Mouse (Mus musculus) megakaryocyte progenitor cell, adult 5-6 weeks (primary cell): ENCODE data around the gene Gclm. TPM values are rescaled to one million over a fixed set of nuclear protein-coding genes. Genes with fewer than 3 reads are reported as not detected.

ENCODE experiments used
- total RNA-seq, 2 experiments: library from RNA; stranded (forward) in 1 of 2; stranded (reverse) in 1 of 2; fragments of 157-497, 149-512 nt in 1 of 2; fragments of 200-1000 nt in 1 of 2; gene quantifications; 2 replicates each; pipeline versions ENCODE4 v1.2.3 to v1.2.4; 2015 to 2017

Gene Gclm
- total RNA-seq, 2 experiments from 2014 or later: 37.9 to 190 TPM

Other genes starting within 250 kb of the Gclm start
- gene Abca4, start 201.1 kb upstream of the Gclm start, total RNA-seq (2015): 0.07 and 0.17 TPM in 2 replicates
- 0.12 and 0.30 TPM in 2 replicates for gene Abca4, start 201.1 kb upstream of the Gclm start, total RNA-seq (2017)
- 148 and 164 TPM in 2 replicates for gene Dnttip2, start 28.8 kb downstream of the Gclm start, total RNA-seq (2015)
- gene Dnttip2, start 28.8 kb downstream of the Gclm start, total RNA-seq (2017): 121 and 132 TPM in 2 replicates
- 1.0 and 1.6 TPM in 2 replicates for gene Bcar3, start 48.6 kb downstream of the Gclm start, total RNA-seq (2015)
- 1.6 and 5.0 TPM in 2 replicates for gene Bcar3, start 48.6 kb downstream of the Gclm start, total RNA-seq (2017)